Comparison of ENCODE assay signal across 20 mouse cellular contexts in genomic region chr15:85738416-85738815, GRCm38 (mm10). TPM values are rescaled to one million over a fixed set of nuclear protein-coding genes. Genes with fewer than 3 reads are reported as not detected.
A peak's percentile ranks its signal among the peaks of the same experiment; 100 is the strongest.
DNase-seq lines count a peak whose midpoint lies in the region; ATAC-seq and TF ChIP-seq lines count a peak whose summit lies in the region.
"Had no signal": no experiment of that assay in that cellular context is flagged by ENCODE, and none has a peak within 500 bp of the region (broad histone marks: within the 10 kb centered on the region; RNA-seq: fewer than 3 reads in every experiment).

No protein-coding gene starts in this region.

- no peaks in the 10 kb centered on the region for H3K9me3 ChIP-seq in liver, embryonic 15.5 days (replicated peaks)
- no peaks in the 10 kb centered on the region for H3K9me3 ChIP-seq in liver, embryonic 11.5 days (ENCODE audit: control insufficient read depth, low read length)
- H3K9me3 ChIP-seq in midbrain, embryonic 11.5 days (ENCODE audit: control insufficient read depth, low read length), result no peaks in the 10 kb centered on the region
- no peaks in the 10 kb centered on the region for H3K9me3 ChIP-seq in midbrain, embryonic 16.5 days (replicated peaks; ENCODE audit: control insufficient read depth, low read length, poor library complexity, severe bottlenecking)
- no peaks in the 10 kb centered on the region for H3K9me3 ChIP-seq in liver, postnatal 0 days (ENCODE audit: low read length)
- H3K9me3 ChIP-seq: embryonic facial prominence, embryonic 10.5 days; embryonic facial prominence, embryonic 12.5 days; forebrain, embryonic 13.5 days; forebrain, embryonic 15.5 days had no signal

- no peak overlapping the region for H3K4me3 ChIP-seq in layer of hippocampus, adult 2 months
- H3K4me3 ChIP-seq in liver, embryonic 15.5 days (replicated peaks), result no peak overlapping the region
- no peak overlapping the region for H3K4me3 ChIP-seq in liver, embryonic 11.5 days (ENCODE audit: low read depth, low read length)
- no peak overlapping the region for H3K4me3 ChIP-seq in midbrain, embryonic 11.5 days (ENCODE audit: low read depth, low read length)
- no peak overlapping the region for H3K4me3 ChIP-seq in midbrain, embryonic 16.5 days (ENCODE audit: low read depth, low read length)
- H3K4me3 ChIP-seq in liver, postnatal 0 days (ENCODE audit: low read depth, low read length), result peak overlapping the region; percentile 30
- H3K4me3 ChIP-seq: embryonic facial prominence, embryonic 10.5 days; embryonic facial prominence, embryonic 12.5 days; forebrain, embryonic 13.5 days; forebrain, embryonic 15.5 days had no signal

- peaks cover 17% of the 10 kb centered on the region for H3K4me1 ChIP-seq in liver, embryonic 15.5 days (replicated peaks)
- peaks cover 6% of the 10 kb centered on the region; the same call in 1 of the 2 replicates for H3K4me1 ChIP-seq in liver, embryonic 11.5 days (replicated peaks; ENCODE audit: control insufficient read depth, insufficient read depth, low read length)
- peaks cover 8% of the 10 kb centered on the region; the same call in 1 of the 2 replicates for H3K4me1 ChIP-seq in midbrain, embryonic 11.5 days (ENCODE audit: control insufficient read depth, insufficient read depth, low read length)
- peaks cover 4% of the 10 kb centered on the region; the same call in 1 of the 2 replicates for H3K4me1 ChIP-seq in midbrain, embryonic 16.5 days (ENCODE audit: control insufficient read depth, insufficient read depth, low read length)
- peaks cover 10% of the 10 kb centered on the region for H3K4me1 ChIP-seq in liver, postnatal 0 days (ENCODE audit: insufficient read depth)

- no peak for TF ChIP-seq CTCF in layer of hippocampus, adult 2 months (conservative IDR thresholded peaks at IDR 0.05)
- no peak for TF ChIP-seq CTCF in liver, postnatal 0 days (IDR thresholded peaks at IDR 0.05; ENCODE audit: low read depth)

- no peak for ATAC-seq in liver, embryonic 15.5 days (ENCODE audit: insufficient read depth)
- ATAC-seq in liver, embryonic 11.5 days (replicated peaks; ENCODE audit: low FRiP score), result no peak
- ATAC-seq in midbrain, embryonic 11.5 days (ENCODE audit: low FRiP score), result no peak
- ATAC-seq in midbrain, embryonic 16.5 days, result no peak
- ATAC-seq in liver, postnatal 0 days, result no peak
- ATAC-seq: forebrain, embryonic 13.5 days; forebrain, embryonic 15.5 days had no signal

- DNase-seq in layer of hippocampus, adult 2 months (ENCODE audit: low spot score in 2 of 2), result no peak
- DNase-seq in layer of hippocampus, adult 9-10 months (ENCODE audit: low spot score), result no peak
- DNase-seq in liver, embryonic 11.5 days (ENCODE audit: low spot score), result no peak
- peak; percentile 78 for DNase-seq in midbrain, embryonic 11.5 days (ENCODE audit: low spot score, missing footprints)
- DNase-seq in liver, postnatal 0 days, result no peak
- no peak for DNase-seq in kidney, adult 8-10 months
- DNase-seq: adrenal gland, adult 2 months; adrenal gland, postnatal 10 days; adrenal gland, postnatal 25 days; cerebellum, adult 11-12 months; cerebellum, adult 2 months; cerebellum, adult 9-10 months; cerebellum, postnatal 10 days; cerebellum, postnatal 25 days had no signal

- TF ChIP-seq EP300 in liver, postnatal 0 days (IDR thresholded peaks at IDR 0.05; ENCODE audit: low read depth), result no peak

- H3K27me3 ChIP-seq in liver, embryonic 15.5 days, result peaks cover 42% of the 10 kb centered on the region
- H3K27me3 ChIP-seq in liver, embryonic 11.5 days (replicated peaks; ENCODE audit: control insufficient read depth, insufficient read depth, low read length), result peaks cover 44% of the 10 kb centered on the region
- H3K27me3 ChIP-seq in midbrain, embryonic 11.5 days (ENCODE audit: control insufficient read depth, insufficient read depth, low read length), result peaks cover 43% of the 10 kb centered on the region
- peaks cover 37% of the 10 kb centered on the region for H3K27me3 ChIP-seq in midbrain, embryonic 16.5 days (ENCODE audit: control insufficient read depth, insufficient read depth, low read depth, low read length)
- peaks cover 26% of the 10 kb centered on the region for H3K27me3 ChIP-seq in liver, postnatal 0 days (ENCODE audit: insufficient read depth, low read length)

- peak overlapping the region; percentile 63; the same call in 1 of the 2 replicates for H3K27ac ChIP-seq in layer of hippocampus, adult 2 months
- H3K27ac ChIP-seq in liver, embryonic 15.5 days (replicated peaks), result no peak overlapping the region
- H3K27ac ChIP-seq in liver, embryonic 11.5 days (ENCODE audit: low read depth, low read length), result no peak overlapping the region
- no peak overlapping the region for H3K27ac ChIP-seq in midbrain, embryonic 11.5 days (ENCODE audit: low read depth, low read length)
- no peak overlapping the region for H3K27ac ChIP-seq in midbrain, embryonic 16.5 days (ENCODE audit: low read length)
- H3K27ac ChIP-seq in liver, postnatal 0 days (ENCODE audit: low read depth), result peak overlapping the region; percentile 71
- H3K27ac ChIP-seq: embryonic facial prominence, embryonic 10.5 days; embryonic facial prominence, embryonic 12.5 days; forebrain, embryonic 13.5 days; forebrain, embryonic 15.5 days had no signal

- peak overlapping the region; percentile 18; the same call in 1 of the 2 replicates for H3K4me2 ChIP-seq in liver, embryonic 15.5 days
- no peak overlapping the region for H3K4me2 ChIP-seq in liver, embryonic 11.5 days
- no peak overlapping the region for H3K4me2 ChIP-seq in midbrain, embryonic 11.5 days
- no peak overlapping the region for H3K4me2 ChIP-seq in midbrain, embryonic 16.5 days (ENCODE audit: low read length)
- H3K4me2 ChIP-seq in liver, postnatal 0 days (ENCODE audit: low read depth, low read length), result peak overlapping the region; percentile 62
- H3K4me2 ChIP-seq: embryonic facial prominence, embryonic 12.5 days; forebrain, embryonic 13.5 days; forebrain, embryonic 15.5 days had no signal

- no peaks in the 10 kb centered on the region for H3K36me3 ChIP-seq in liver, embryonic 15.5 days (replicated peaks)
- no peaks in the 10 kb centered on the region for H3K36me3 ChIP-seq in liver, embryonic 11.5 days (ENCODE audit: control insufficient read depth, insufficient read depth, low read length)
- no peaks in the 10 kb centered on the region for H3K36me3 ChIP-seq in midbrain, embryonic 11.5 days (ENCODE audit: control insufficient read depth, insufficient read depth, low read length)
- H3K36me3 ChIP-seq in midbrain, embryonic 16.5 days (ENCODE audit: control insufficient read depth, insufficient read depth, low read length), result no peaks in the 10 kb centered on the region
- H3K36me3 ChIP-seq in liver, postnatal 0 days (replicated peaks; ENCODE audit: insufficient read depth, low read length), result no peaks in the 10 kb centered on the region
- H3K36me3 ChIP-seq: embryonic facial prominence, embryonic 10.5 days; embryonic facial prominence, embryonic 12.5 days; forebrain, embryonic 15.5 days had no signal

- 57% methylated on average over 3 of the region's 3 CpGs for WGBS in liver, embryonic 15.5 days (ENCODE audit: insufficient replicate concordance)
- WGBS in liver, embryonic 11.5 days, result 80% methylated on average over 3 of the region's 3 CpGs
- WGBS in midbrain, embryonic 11.5 days, result 78% methylated on average over 3 of the region's 3 CpGs
- WGBS in midbrain, embryonic 16.5 days, result 84% methylated on average over 3 of the region's 3 CpGs
- WGBS in liver, postnatal 0 days (ENCODE audit: insufficient replicate concordance), result 62% methylated on average over 3 of the region's 3 CpGs

- no peak overlapping the region for H3K9ac ChIP-seq in liver, embryonic 15.5 days
- no peak overlapping the region for H3K9ac ChIP-seq in liver, embryonic 11.5 days (ENCODE audit: low read depth, low read length)
- H3K9ac ChIP-seq in midbrain, embryonic 11.5 days (ENCODE audit: low read length), result no peak overlapping the region
- no peak overlapping the region for H3K9ac ChIP-seq in midbrain, embryonic 16.5 days (ENCODE audit: low read depth, low read length)
- H3K9ac ChIP-seq in liver, postnatal 0 days (replicated peaks), result 0 out of 2 replicates have a peak overlapping the region, but pooled peaks have one; percentile 44
- H3K9ac ChIP-seq: embryonic facial prominence, embryonic 12.5 days; forebrain, embryonic 13.5 days; forebrain, embryonic 15.5 days had no signal

RNA-seq across cellular contexts. Expression of gene Ppara, which starts 3.6 kb away (rescaled TPM):
- 1 to 10 TPM; 3.1 to 3.9 TPM for total RNA-seq in layer of hippocampus, adult 2 months (2021)
- 23.7 and 31.9 TPM in 2 replicates for polyA plus RNA-seq in liver, embryonic 15.5 days (2015; fragmentation: Nextera tagmentation; extraction: Ambion mirVana)
- polyA plus RNA-seq in liver, embryonic 11.5 days (2014; fragmentation: Nextera tagmentation; extraction: Ambion mirVana), result 2.5 and 3.4 TPM in 2 replicates
- polyA plus RNA-seq in midbrain, embryonic 11.5 days (2014; fragmentation: Nextera tagmentation; extraction: Ambion mirVana), result 0.62 and 0.92 TPM in 2 replicates
- 1.5 and 1.9 TPM in 2 replicates for polyA plus RNA-seq in midbrain, embryonic 16.5 days (2015; fragmentation: Nextera tagmentation; extraction: Ambion mirVana)
- 169 and 185 TPM in 2 replicates for polyA plus RNA-seq in liver, postnatal 0 days (2015; fragmentation: Nextera tagmentation; extraction: Ambion mirVana)

Comparison
In these comparisons a context has a peak if more than half of its experiments do, and no peak if none do; other contexts are left out.
1. H3K27ac ChIP-seq: peak in layer of hippocampus, adult 2 months (single experiment) and liver, postnatal 0 days (single experiment); none in liver, embryonic 15.5 days (single experiment), liver, embryonic 11.5 days (single experiment), midbrain, embryonic 11.5 days (single experiment) and midbrain, embryonic 16.5 days (single experiment).
2. H3K4me2 ChIP-seq: peak in liver, embryonic 15.5 days (single experiment) and liver, postnatal 0 days (single experiment); none in liver, embryonic 11.5 days (single experiment), midbrain, embryonic 11.5 days (single experiment) and midbrain, embryonic 16.5 days (single experiment).